Mouse (Mus musculus) skeletal muscle tissue, adult 2 months (tissue): ENCODE results near the gene 9930111J21Rik2.
"Not testable (repeated sequence)": the region's sequence is repeated elsewhere in the genome, so short reads cannot be mapped to it uniquely, and the experiment has no call there.

Experiments used
- DNase-seq: peaks from one replicate; pipeline ENCODE4 v3.0.0-alpha.2; 2012; ENCODE audit warnings: low read depth, low spot score

The 9930111J21Rik2 gene

GRCm38 (mm10) chr11:49077012-49077411 is 26.0 kb upstream of the 9930111J21Rik2 start:
- no peak for DNase-seq

- not testable (repeated sequence) for DNase-seq
Observed at GRCm38 (mm10) chr11:49076001-49076757, 25.1 kb upstream of the 9930111J21Rik2 start, which contains the start of gene Ifi47. Gene Ifi47, plus strand, starts transcription at chr11:49076587.

- DNase-seq: no peak
Observed at GRCm38 (mm10) chr11:49068358-49068757, 17.3 kb upstream of the 9930111J21Rik2 start.

GRCm38 (mm10) chr11:49063713-49064469 is 12.8 kb upstream of the 9930111J21Rik2 start, which contains the start of gene Tgtp2:
Gene Tgtp2, minus strand, starts transcription at chr11:49064206.
- DNase-seq: not testable (repeated sequence)

GRCm38 (mm10) chr11:49061865-49062264 is 10.8 kb upstream of the 9930111J21Rik2 start:
- DNase-seq: not testable (repeated sequence)

GRCm38 (mm10) chr11:49060061-49060460 is 9.0 kb upstream of the 9930111J21Rik2 start:
- not testable (repeated sequence) for DNase-seq

GRCm38 (mm10) chr11:49051894-49052293 is 852 bp upstream of the 9930111J21Rik2 start:
- DNase-seq: not testable (repeated sequence)

GRCm38 (mm10) chr11:49050064-49050463 is 978 bp downstream of the 9930111J21Rik2 start:
- DNase-seq: not testable (repeated sequence)

GRCm38 (mm10) chr11:49012074-49012473 is 39.0 kb downstream of the 9930111J21Rik2 start:
- not testable (repeated sequence) for DNase-seq

GRCm38 (mm10) chr11:49006785-49007184 is 44.3 kb downstream of the 9930111J21Rik2 start:
- DNase-seq: not testable (repeated sequence)

GRCm38 (mm10) chr11:49006317-49006716 is 44.7 kb downstream of the 9930111J21Rik2 start:
- DNase-seq: not testable (repeated sequence)

- DNase-seq: not testable (repeated sequence)
Observed at GRCm38 (mm10) chr11:49000411-49000810, 50.6 kb downstream of the 9930111J21Rik2 start.

- not testable (repeated sequence) for DNase-seq
Observed at GRCm38 (mm10) chr11:48994018-48994417, 57.0 kb downstream of the 9930111J21Rik2 start, which contains the start of gene Tgtp1. Gene Tgtp1, minus strand, starts transcription at chr11:48994172.

- DNase-seq: not testable (repeated sequence)
Observed at GRCm38 (mm10) chr11:48993296-48993695, 57.7 kb downstream of the 9930111J21Rik2 start.

- peak; percentile 6 for DNase-seq
Observed at GRCm38 (mm10) chr11:48991740-48992520, 59.1 kb downstream of the 9930111J21Rik2 start, which contains the start of gene Gm12185. Gene Gm12185, minus strand, starts transcription at chr11:48992226.

GRCm38 (mm10) chr11:48989981-48990380 is 61.1 kb downstream of the 9930111J21Rik2 start:
- not testable (repeated sequence) for DNase-seq

- not testable (repeated sequence) for DNase-seq
Observed at GRCm38 (mm10) chr11:48988219-48988618, 62.8 kb downstream of the 9930111J21Rik2 start.

- DNase-seq: not testable (repeated sequence)
Observed at GRCm38 (mm10) chr11:48982848-48983247, 68.2 kb downstream of the 9930111J21Rik2 start.

- DNase-seq: not testable (repeated sequence)
Observed at GRCm38 (mm10) chr11:48980052-48980451, 71.0 kb downstream of the 9930111J21Rik2 start.

- DNase-seq: not testable (repeated sequence)
Observed at GRCm38 (mm10) chr11:48979251-48979650, 71.8 kb downstream of the 9930111J21Rik2 start, which contains the start of gene 9930111J21Rik1. Gene 9930111J21Rik1, minus strand, starts transcription at chr11:48979398.
